Mouse (Mus musculus) kidney, embryonic 16.5 days (tissue): ENCODE data around the gene Ulk4. TPM values are rescaled to one million over a fixed set of nuclear protein-coding genes. Genes with fewer than 3 reads are reported as not detected.
"Not testable (repeated sequence)": the region's sequence is repeated elsewhere in the genome, so short reads cannot be mapped to it uniquely, and the experiment has no call there.

Experiments
- ATAC-seq: fragments of 200-750 bp; cut with Nextera tagmentation; 2 replicates; pipeline ENCODE4 v1.8.0; 2017; ENCODE audit warnings: moderate TSS enrichment; ENCODE audit not compliant: low FRiP score, low TSS enrichment
- H3K27ac ChIP-seq: fragments of 300-500 bp; sonication (generic); 2 replicates; pipeline ENCODE4 v1.5.1; 2014; ENCODE audit warnings: low read length
- H3K27me3 ChIP-seq: fragments of 300-500 bp; sonication (generic); 2 replicates; pipeline ENCODE4 v1.6.1; 2014; ENCODE audit warnings: low read length, control low read depth, mixed read lengths; ENCODE audit not compliant: insufficient read depth
- H3K36me3 ChIP-seq: fragments of 300-500 bp; sonication (generic); 2 replicates; pipeline ENCODE4 v1.6.1; 2014; ENCODE audit warnings: low read length, control low read depth, mixed read lengths; ENCODE audit not compliant: insufficient read depth
- H3K4me1 ChIP-seq: fragments of 300-500 bp; sonication (generic); 2 replicates; pipeline ENCODE4 v1.6.1; 2014; ENCODE audit warnings: low read length, control low read depth, mixed read lengths; ENCODE audit not compliant: insufficient read depth
- H3K4me2 ChIP-seq: fragments of 300-500 bp; sonication (generic); replicated peaks from 2 replicates; pipeline ENCODE4 v1.6.1; 2014; ENCODE audit warnings: low read depth, low read length
- H3K4me3 ChIP-seq: fragments of 300-500 bp; sonication (generic); 2 replicates; pipeline ENCODE4 v1.5.1; 2014; ENCODE audit warnings: mild to moderate bottlenecking, low read length
- H3K9ac ChIP-seq: fragments of 300-500 bp; sonication (generic); replicated peaks from 2 replicates; pipeline ENCODE4 v1.6.1; 2014; ENCODE audit warnings: low read length
- H3K9me3 ChIP-seq: fragments of 300-500 bp; sonication (generic); 2 replicates; pipeline ENCODE4 v1.6.1; 2016; ENCODE audit warnings: low read length, control low read depth
- WGBS: fragments of 180-500 bp; shearing (Covaris S2); extraction: QIAGEN DNeasy Blood & Tissue Kit; methylation state at CpG from one replicate; pipeline ENCODE4 v1.1.7; 2014; 5-methylcytosine and 5-hydroxymethylcytosine counted together
- polyA plus RNA-seq: library from polyadenylated mRNA; unstranded; fragments of >200 nt; fragmentation: Nextera tagmentation; extraction: Ambion mirVana; gene quantifications from 2 replicates; pipeline ENCODE4 v1.2.1, GENCODE M21; 2015

Ulk4 gene
- polyA plus RNA-seq, 1 experiment from 2014 or later: 148 TPM

- WGBS: 52% methylated on average over 1 of the region's 1 CpGs
- Histone ChIP-seq H3K4me1 (peaks cover 4% of the 10 kb centered on the region; the same call in 1 of the 2 replicates), H3K27me3 (no peaks in the 10 kb centered on the region), H3K4me3 (no peak overlapping the region), H3K9me3 (no peaks in the 10 kb centered on the region), H3K27ac (no peak overlapping the region), H3K9ac (no peak overlapping the region), H3K36me3 (no peaks in the 10 kb centered on the region), H3K4me2 (no peak overlapping the region)
- no peak for ATAC-seq
Observed at GRCm38 (mm10) chr9:120926126-120926525, 350.9 kb downstream of the Ulk4 start.

GRCm38 (mm10) chr9:120919130-120919529 is 357.9 kb downstream of the Ulk4 start:
- 62% methylated on average over 5 of the region's 5 CpGs for WGBS
- H3K4me3 ChIP-seq: no peak overlapping the region
- H3K9ac ChIP-seq: no peak overlapping the region
- ATAC-seq: peak; percentile 51; the same call in 1 of the 2 replicates
- peaks cover 15% of the 10 kb centered on the region; the same call in 1 of the 2 replicates for H3K4me1 ChIP-seq
- H3K27me3 ChIP-seq: no peaks in the 10 kb centered on the region
- no peak overlapping the region for H3K4me2 ChIP-seq
- H3K27ac ChIP-seq: peak overlapping the region; percentile 23; the same call in 1 of the 2 replicates
- H3K9me3 ChIP-seq: peaks cover 3% of the 10 kb centered on the region; the same call in 1 of the 2 replicates
- H3K36me3 ChIP-seq: no peaks in the 10 kb centered on the region

- no peak overlapping the region for H3K4me2 ChIP-seq
Observed at GRCm38 (mm10) chr9:120918642-120919041, 358.4 kb downstream of the Ulk4 start.

GRCm38 (mm10) chr9:120918211-120918610 is 358.8 kb downstream of the Ulk4 start:
- WGBS: 58% methylated on average over 5 of the region's 5 CpGs
- Histone ChIP-seq H3K4me2 (no peak overlapping the region), H3K27ac (peak overlapping the region; percentile 4; the same call in 1 of the 2 replicates), H3K4me1 (peaks cover 15% of the 10 kb centered on the region; the same call in 1 of the 2 replicates), H3K9me3 (peaks cover 3% of the 10 kb centered on the region; the same call in 1 of the 2 replicates), H3K9ac (no peak overlapping the region), H3K4me3 (no peak overlapping the region), H3K36me3 (no peaks in the 10 kb centered on the region), H3K27me3 (no peaks in the 10 kb centered on the region)
- ATAC-seq: no peak

More at GRCm38 (mm10) chr9:120918642-120919041, 358.4 kb downstream of the Ulk4 start:
- 13% methylated on average over 6 of the region's 6 CpGs for WGBS
- no peak overlapping the region for H3K4me3 ChIP-seq
- peaks cover 3% of the 10 kb centered on the region; the same call in 1 of the 2 replicates for H3K9me3 ChIP-seq
- H3K9ac ChIP-seq: no peak overlapping the region
- H3K36me3 ChIP-seq: no peaks in the 10 kb centered on the region
- 0 out of 2 replicates have a peak, but pooled peaks have one; percentile 46 for ATAC-seq
- peaks cover 15% of the 10 kb centered on the region; the same call in 1 of the 2 replicates for H3K4me1 ChIP-seq
- peak overlapping the region; percentile 4; the same call in 1 of the 2 replicates for H3K27ac ChIP-seq
- no peaks in the 10 kb centered on the region for H3K27me3 ChIP-seq

GRCm38 (mm10) chr9:120917619-120918018 is 359.4 kb downstream of the Ulk4 start:
- H3K4me3 ChIP-seq, H3K9me3 ChIP-seq, H3K27me3 ChIP-seq, H3K36me3 ChIP-seq, H3K9ac ChIP-seq, H3K27ac ChIP-seq, ATAC-seq, H3K4me2 ChIP-seq: not testable (repeated sequence)
- peaks cover 15% of the 10 kb centered on the region; the same call in 1 of the 2 replicates for H3K4me1 ChIP-seq
- 100% methylated on average over 2 of the region's 2 CpGs for WGBS

GRCm38 (mm10) chr9:120914877-120915459 is 362.0 kb downstream of the Ulk4 start:
- Histone ChIP-seq H3K4me2 (no peak overlapping the region), H3K4me3 (no peak overlapping the region), H3K9me3 (peaks cover 3% of the 10 kb centered on the region; the same call in 1 of the 2 replicates), H3K4me1 (peaks cover 15% of the 10 kb centered on the region; the same call in 1 of the 2 replicates), H3K36me3 (no peaks in the 10 kb centered on the region), H3K9ac (no peak overlapping the region), H3K27ac (peak overlapping the region; percentile 43; the same call in 1 of the 2 replicates), H3K27me3 (no peaks in the 10 kb centered on the region)
- 86% methylated on average over 14 of the region's 14 CpGs for WGBS
- ATAC-seq: 0 out of 2 replicates have a peak, but pooled peaks have one; percentile 39

GRCm38 (mm10) chr9:120914429-120914828 is 362.6 kb downstream of the Ulk4 start:
- no peak for ATAC-seq
- Histone ChIP-seq H3K4me1 (peaks cover 15% of the 10 kb centered on the region; the same call in 1 of the 2 replicates), H3K9ac (no peak overlapping the region), H3K27me3 (no peaks in the 10 kb centered on the region), H3K4me3 (no peak overlapping the region), H3K9me3 (peaks cover 3% of the 10 kb centered on the region; the same call in 1 of the 2 replicates), H3K27ac (peak overlapping the region; percentile 43; the same call in 1 of the 2 replicates), H3K4me2 (no peak overlapping the region), H3K36me3 (no peaks in the 10 kb centered on the region)
- WGBS: 84% methylated on average over 4 of the region's 4 CpGs

- no peak for ATAC-seq
- Histone ChIP-seq H3K27me3 (no peaks in the 10 kb centered on the region), H3K9ac (no peak overlapping the region), H3K4me3 (no peak overlapping the region), H3K36me3 (no peaks in the 10 kb centered on the region), H3K9me3 (peaks cover 3% of the 10 kb centered on the region; the same call in 1 of the 2 replicates), H3K4me2 (no peak overlapping the region), H3K4me1 (peaks cover 2% of the 10 kb centered on the region; the same call in 1 of the 2 replicates), H3K27ac (no peak overlapping the region)
- WGBS: 67% methylated on average over 13 of the region's 13 CpGs
Observed at GRCm38 (mm10) chr9:120913152-120913551, 363.8 kb downstream of the Ulk4 start.

GRCm38 (mm10) chr9:120908461-120908860 is 368.5 kb downstream of the Ulk4 start:
- H3K4me1 ChIP-seq: no peaks in the 10 kb centered on the region; the same call in 1 of the 2 replicates
- H3K36me3 ChIP-seq: no peaks in the 10 kb centered on the region
- no peak overlapping the region for H3K4me2 ChIP-seq
- WGBS: 84% methylated on average over 6 of the region's 6 CpGs
- H3K4me3 ChIP-seq: no peak overlapping the region
- H3K9me3 ChIP-seq: no peaks in the 10 kb centered on the region
- no peak overlapping the region for H3K27ac ChIP-seq
- no peaks in the 10 kb centered on the region for H3K27me3 ChIP-seq
- ATAC-seq: no peak
- H3K9ac ChIP-seq: no peak overlapping the region
